Mouse (Mus musculus) forebrain, embryonic 11.5 days (tissue): ENCODE data around the gene Aak1. TPM values are rescaled to one million over a fixed set of nuclear protein-coding genes. Genes with fewer than 3 reads are reported as not detected.

Source experiments
- ATAC-seq: fragments of 200-750 bp; cut with Nextera tagmentation; replicated peaks from 2 replicates; pipeline ENCODE4 v1.8.0; 2017; ENCODE audit warnings: moderate TSS enrichment; ENCODE audit not compliant: low FRiP score
- DNase-seq: peaks from one replicate; pipeline ENCODE4 v3.0.0-alpha.2; 2017; ENCODE audit warnings: low spot score
- H3K27ac ChIP-seq: fragments of 300-500 bp; sonication (generic); 2 replicates; pipeline ENCODE4 v1.5.1; 2014; ENCODE audit warnings: low read depth, low read length
- H3K27me3 ChIP-seq: fragments of 300-500 bp; sonication (generic); 2 replicates; pipeline ENCODE4 v1.6.1; 2014; ENCODE audit warnings: mild to moderate bottlenecking, low read length, mixed read lengths; ENCODE audit not compliant: control insufficient read depth, insufficient read depth
- H3K36me3 ChIP-seq: fragments of 300-500 bp; sonication (generic); 2 replicates; pipeline ENCODE4 v1.6.1; 2014; ENCODE audit warnings: mild to moderate bottlenecking, low read length, moderate library complexity, mixed read lengths; ENCODE audit not compliant: control insufficient read depth, insufficient read depth
- H3K4me1 ChIP-seq: fragments of 300-500 bp; sonication (generic); replicated peaks from 2 replicates; pipeline ENCODE4 v1.6.1; 2014; ENCODE audit warnings: low read length, mixed read lengths; ENCODE audit not compliant: control insufficient read depth, insufficient read depth
- H3K4me2 ChIP-seq: fragments of 300-500 bp; sonication (generic); 2 replicates; pipeline ENCODE4 v1.6.1; 2014; ENCODE audit warnings: low read depth, mild to moderate bottlenecking, low read length, moderate library complexity, mixed read lengths; ENCODE audit not compliant: severe bottlenecking
- H3K4me3 ChIP-seq: fragments of 300-500 bp; sonication (generic); 2 replicates; pipeline ENCODE4 v1.5.1; 2014; ENCODE audit warnings: low read depth, low read length
- H3K9ac ChIP-seq: fragments of 300-500 bp; sonication (generic); 2 replicates; pipeline ENCODE4 v1.6.1; 2014; ENCODE audit warnings: low read length
- H3K9me3 ChIP-seq: fragments of 300-500 bp; sonication (generic); 2 replicates; pipeline ENCODE4 v1.6.1; 2016; ENCODE audit warnings: low read length, mixed read lengths; ENCODE audit not compliant: control insufficient read depth
- WGBS: fragments of 180-500 bp; shearing (Covaris S2); extraction: QIAGEN DNeasy Blood & Tissue Kit; methylation state at CpG from one replicate; pipeline ENCODE4 v1.1.7; 2014; 5-methylcytosine and 5-hydroxymethylcytosine counted together
- polyA plus RNA-seq: library from polyadenylated mRNA; unstranded; fragments of >200 nt; fragmentation: Nextera tagmentation; extraction: Ambion mirVana; gene quantifications from 2 replicates; pipeline ENCODE4 v1.2.1, GENCODE M21; 2014

Gene Aak1
- polyA plus RNA-seq, 1 experiment from 2014 or later = 23.2 TPM

DNA sequence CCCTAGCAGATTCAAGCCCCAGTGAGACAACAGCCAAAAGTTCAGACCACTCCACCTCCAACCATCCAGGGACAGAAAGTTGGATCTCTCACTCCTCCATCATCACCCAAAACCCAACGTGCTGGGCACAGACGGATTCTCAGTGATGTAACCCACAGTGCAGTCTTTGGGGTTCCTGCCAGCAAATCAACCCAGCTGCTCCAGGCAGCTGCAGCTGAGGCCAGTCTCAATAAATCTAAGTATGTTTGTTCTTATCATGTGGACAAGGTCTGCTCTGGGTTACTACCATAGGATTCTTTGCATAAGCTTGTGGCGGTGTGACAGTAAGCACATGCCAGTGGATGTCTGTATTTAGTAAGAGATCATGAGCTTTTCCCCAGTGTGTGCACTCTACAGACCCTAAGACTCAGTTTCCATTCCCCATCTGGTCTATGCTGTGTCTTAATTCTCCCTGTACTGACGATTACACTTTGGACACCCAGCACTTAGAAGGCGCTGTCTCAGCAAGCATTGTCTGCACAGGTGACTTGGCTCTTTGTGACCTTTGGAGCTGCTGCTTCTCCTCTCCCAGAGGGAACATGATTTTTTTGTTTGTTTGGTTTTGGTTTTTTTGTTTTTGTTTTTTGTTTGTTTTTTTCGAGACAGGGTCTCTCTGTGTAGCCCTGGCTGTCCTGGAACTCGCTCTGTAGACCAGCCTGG is 114.8 kb downstream of the Aak1 start:
- Histone ChIP-seq H3K9me3 (no peaks in the 10 kb centered on the region), H3K4me1 (no peaks in the 10 kb centered on the region), H3K9ac (no peak overlapping the region), H3K27ac (no peak overlapping the region), H3K36me3 (no peaks in the 10 kb centered on the region; the same call in 1 of the 2 replicates), H3K4me3 (no peak overlapping the region), H3K4me2 (no peak overlapping the region), H3K27me3 (no peaks in the 10 kb centered on the region)
- 94% methylated on average over 7 of the region's 7 CpGs for WGBS
- ATAC-seq = no peak
- no peak for DNase-seq

DNA sequence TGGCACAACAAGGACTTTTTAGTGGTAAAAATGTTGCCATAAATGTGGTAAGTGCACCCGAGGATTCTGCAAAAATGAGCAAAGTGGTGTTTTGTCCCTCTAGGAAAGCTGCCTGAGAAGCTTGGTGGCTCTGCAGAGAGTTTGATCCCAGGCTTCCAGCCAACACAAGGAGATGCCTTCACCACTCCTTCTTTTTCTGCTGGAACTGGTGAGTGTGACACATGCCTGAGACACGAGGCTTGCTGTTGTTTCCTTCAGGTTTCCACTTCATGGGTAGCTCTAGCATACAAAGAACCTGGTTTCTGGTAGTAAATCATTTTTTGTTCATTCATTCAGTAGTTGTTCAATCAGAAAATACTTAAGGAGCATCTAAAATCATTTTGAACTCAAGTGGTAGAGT is 117.8 kb downstream of the Aak1 start:
- Histone ChIP-seq H3K4me2 (no peak overlapping the region), H3K4me1 (no peaks in the 10 kb centered on the region), H3K27ac (no peak overlapping the region), H3K9me3 (no peaks in the 10 kb centered on the region), H3K36me3 (peaks cover 2% of the 10 kb centered on the region; the same call in 1 of the 2 replicates), H3K9ac (no peak overlapping the region), H3K27me3 (no peaks in the 10 kb centered on the region), H3K4me3 (no peak overlapping the region)
- WGBS = 86% methylated on average over 2 of the region's 2 CpGs
- no peak for ATAC-seq
- no peak for DNase-seq

DNA sequence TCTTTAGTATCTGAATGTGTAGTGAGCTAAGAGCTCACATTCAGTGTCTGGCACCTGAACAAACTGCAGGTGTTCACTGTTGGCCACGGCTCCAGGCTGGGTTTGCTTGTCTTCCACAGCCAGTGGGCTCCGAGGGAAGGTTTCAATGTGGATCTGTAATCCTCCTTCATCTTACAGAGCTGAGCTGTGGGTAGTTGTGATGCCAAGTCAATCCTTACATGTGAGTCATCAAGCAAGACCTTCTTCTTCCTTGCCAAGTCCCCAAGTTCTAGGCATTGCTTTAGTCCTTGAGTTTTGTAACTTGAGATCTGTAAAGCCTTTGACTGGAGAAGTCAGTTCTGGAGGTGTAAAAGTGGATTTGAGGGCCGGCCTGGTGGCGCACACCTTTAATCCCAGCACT is 124.6 kb downstream of the Aak1 start:
- DNase-seq = no peak
- no peaks in the 10 kb centered on the region for H3K9me3 ChIP-seq

DNA sequence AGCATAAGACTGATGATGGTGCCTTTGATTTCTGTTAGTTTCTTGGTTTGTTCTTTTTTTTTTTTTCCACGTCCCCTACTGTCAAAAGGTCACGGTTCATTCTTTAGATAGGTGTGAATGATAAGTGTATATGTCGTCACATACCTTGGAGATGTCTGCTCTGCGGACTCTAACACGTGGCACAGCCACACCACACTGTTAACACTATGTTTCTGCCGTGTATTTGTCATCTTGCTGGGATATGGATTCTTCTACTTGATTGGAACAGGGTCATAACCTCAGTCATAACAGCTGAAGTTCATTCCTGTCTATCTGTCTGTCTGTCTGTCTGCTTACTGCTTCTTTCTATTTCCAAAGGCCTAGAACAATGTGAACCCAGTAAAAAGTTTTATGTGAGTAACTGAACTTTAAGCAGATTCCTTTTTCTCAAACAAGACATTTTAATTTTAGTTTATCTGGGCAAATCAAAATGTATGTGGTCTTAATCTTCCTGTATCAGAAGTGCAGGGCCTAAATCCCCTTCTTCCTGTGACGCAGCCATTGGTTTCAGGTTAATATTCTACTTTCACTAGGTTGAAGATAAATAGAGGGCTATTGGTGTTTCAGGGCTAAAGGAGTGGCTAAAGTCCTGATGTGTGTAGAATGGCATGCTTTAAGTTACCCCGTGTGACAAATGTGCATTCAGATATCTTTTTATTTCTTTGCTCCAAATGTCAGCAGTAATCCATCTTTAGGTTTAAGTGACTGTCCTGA is 129.0 kb downstream of the Aak1 start:
- WGBS = 91% methylated on average over 8 of the region's 8 CpGs
- Histone ChIP-seq H3K27me3 (no peaks in the 10 kb centered on the region), H3K4me1 (no peaks in the 10 kb centered on the region), H3K4me2 (no peak overlapping the region), H3K36me3 (no peaks in the 10 kb centered on the region; the same call in 1 of the 2 replicates), H3K4me3 (no peak overlapping the region), H3K27ac (no peak overlapping the region), H3K9ac (no peak overlapping the region), H3K9me3 (no peaks in the 10 kb centered on the region)
- DNase-seq (no peak), ATAC-seq (no peak)

More for the DNA sequence above, 124.6 kb downstream of the Aak1 start:
- no peak overlapping the region for H3K4me2 ChIP-seq
- H3K36me3 ChIP-seq = peaks cover 2% of the 10 kb centered on the region; the same call in 1 of the 2 replicates
- no peaks in the 10 kb centered on the region for H3K4me1 ChIP-seq
- ATAC-seq = no peak
- no peak overlapping the region for H3K4me3 ChIP-seq
- WGBS = 90% methylated on average over 4 of the region's 4 CpGs
- H3K27ac ChIP-seq = no peak overlapping the region
- H3K9ac ChIP-seq = no peak overlapping the region
- H3K27me3 ChIP-seq = no peaks in the 10 kb centered on the region

DNA sequence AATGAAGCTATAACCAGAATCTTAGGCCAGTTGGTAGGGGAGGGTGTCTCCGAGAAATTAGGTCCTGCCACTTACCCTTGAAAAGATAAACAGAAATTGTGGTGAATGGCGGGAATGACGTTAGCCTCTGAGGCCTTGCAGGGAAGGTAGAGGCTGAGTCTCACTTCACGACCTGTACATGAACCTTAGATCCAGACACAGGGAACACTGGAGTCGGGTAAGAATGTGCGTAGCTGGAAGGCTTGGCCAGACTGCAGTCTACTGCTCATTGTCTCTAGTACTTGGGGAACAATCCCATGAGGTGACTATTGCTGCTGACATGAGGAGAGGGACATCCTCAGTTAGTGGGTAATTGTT is 129.6 kb downstream of the Aak1 start:
- no peak overlapping the region for H3K4me2 ChIP-seq
- H3K9ac ChIP-seq = no peak overlapping the region
- WGBS = 88% methylated on average over 6 of the region's 6 CpGs
- H3K36me3 ChIP-seq = no peaks in the 10 kb centered on the region; the same call in 1 of the 2 replicates
- DNase-seq = no peak
- no peaks in the 10 kb centered on the region for H3K9me3 ChIP-seq
- no peaks in the 10 kb centered on the region for H3K4me1 ChIP-seq
- H3K4me3 ChIP-seq = no peak overlapping the region
- H3K27ac ChIP-seq = no peak overlapping the region
- no peak for ATAC-seq
- no peaks in the 10 kb centered on the region for H3K27me3 ChIP-seq

DNA sequence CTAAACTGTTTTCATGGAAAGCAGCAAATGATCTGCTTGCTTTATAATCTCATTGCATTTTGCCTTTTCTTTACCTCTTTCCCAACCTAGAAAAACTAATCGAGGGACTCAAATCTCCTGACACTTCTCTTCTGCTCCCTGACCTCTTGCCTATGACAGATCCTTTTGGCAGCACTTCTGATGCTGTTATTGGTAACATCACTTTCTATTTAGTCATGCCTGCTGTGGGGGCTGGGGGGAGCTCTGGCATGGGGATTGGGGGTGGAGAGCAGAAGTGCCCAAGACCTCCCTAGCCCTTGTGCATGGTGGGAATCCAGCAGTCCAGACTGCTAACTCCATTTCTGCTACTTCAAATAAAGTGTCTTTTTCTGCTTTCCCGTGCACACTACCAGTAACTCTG is 131.9 kb downstream of the Aak1 start:
- 79% methylated on average over 2 of the region's 2 CpGs for whole genome bisulfite sequencing
- no peaks in the 10 kb centered on the region for H3K9me3 ChIP-seq
- H3K27ac ChIP-seq = no peak overlapping the region
- DNase-seq (no peak), ATAC-seq (no peak)
- H3K4me1 ChIP-seq = no peaks in the 10 kb centered on the region
- no peak overlapping the region for H3K9ac ChIP-seq
- H3K4me2 ChIP-seq = no peak overlapping the region
- no peaks in the 10 kb centered on the region for H3K27me3 ChIP-seq
- no peaks in the 10 kb centered on the region; the same call in 1 of the 2 replicates for H3K36me3 ChIP-seq
- no peak overlapping the region for H3K4me3 ChIP-seq

DNA sequence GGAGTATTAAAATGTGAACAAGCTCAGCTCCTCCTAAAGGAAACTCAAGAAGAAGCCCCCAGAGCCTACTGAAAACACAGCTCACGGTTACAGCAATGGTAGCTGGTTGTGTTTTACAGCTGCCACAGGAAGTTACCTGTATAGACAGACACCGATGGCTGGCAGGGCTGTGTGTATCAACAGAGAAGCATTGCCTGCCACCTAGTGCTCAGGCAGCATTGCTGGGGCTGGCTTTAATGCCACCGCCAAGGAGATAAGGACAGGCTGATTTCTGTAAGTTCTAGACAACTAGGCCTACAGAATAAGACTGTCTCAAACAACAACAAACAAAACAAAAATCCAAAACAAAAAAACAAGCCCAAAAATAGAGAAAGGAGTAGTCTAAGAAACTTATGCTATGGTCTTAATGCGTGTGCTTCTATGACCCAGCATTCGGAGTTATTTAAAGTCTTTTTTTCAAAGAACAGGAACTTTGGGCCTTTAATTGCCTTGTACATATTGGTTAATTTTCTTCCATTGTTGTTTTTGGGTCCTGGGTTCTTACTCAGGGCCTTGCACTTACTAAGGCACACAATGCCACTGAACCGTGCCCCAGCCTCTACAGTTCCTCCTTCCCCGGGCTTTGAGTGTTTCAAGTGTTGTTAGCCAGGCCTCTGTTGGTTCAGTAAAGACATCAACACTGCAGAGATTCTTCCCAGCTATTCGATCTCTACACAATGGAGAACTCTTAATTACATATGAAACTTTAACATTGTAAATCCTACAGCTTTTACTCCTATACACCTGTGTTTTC is 136.2 kb downstream of the Aak1 start:
- no peak for DNase-seq
- Histone ChIP-seq H3K4me3 (no peak overlapping the region), H3K4me2 (no peak overlapping the region), H3K9me3 (no peaks in the 10 kb centered on the region), H3K27me3 (no peaks in the 10 kb centered on the region), H3K36me3 (no peaks in the 10 kb centered on the region; the same call in 1 of the 2 replicates), H3K9ac (no peak overlapping the region), H3K27ac (no peak overlapping the region), H3K4me1 (no peaks in the 10 kb centered on the region)
- no peak for ATAC-seq
- 90% methylated on average over 8 of the region's 8 CpGs for WGBS

DNA sequence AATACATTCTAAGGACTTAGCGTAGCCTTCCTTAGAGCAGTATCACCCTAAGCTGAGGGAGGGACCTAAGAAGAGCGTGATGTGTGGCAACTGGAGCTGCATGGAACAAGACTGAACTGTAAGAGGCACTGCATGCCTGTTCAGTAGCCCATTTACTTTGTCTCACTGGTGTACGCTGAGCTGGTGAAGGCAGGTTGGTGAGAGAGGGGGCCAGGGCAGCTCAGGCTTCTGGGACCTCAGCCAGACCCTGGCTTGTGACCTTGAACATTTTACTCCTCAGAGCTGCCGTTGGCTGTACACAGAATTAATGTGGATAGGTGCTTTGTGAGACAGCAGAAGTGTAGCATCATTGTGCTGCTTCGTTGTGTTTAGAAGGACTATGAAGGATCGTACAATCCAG is 140.3 kb downstream of the Aak1 start:
- WGBS = 92% methylated on average over 6 of the region's 6 CpGs
- Histone ChIP-seq H3K4me1 (no peaks in the 10 kb centered on the region), H3K4me3 (no peak overlapping the region), H3K27me3 (no peaks in the 10 kb centered on the region), H3K9ac (no peak overlapping the region), H3K36me3 (no peaks in the 10 kb centered on the region), H3K27ac (no peak overlapping the region), H3K9me3 (no peaks in the 10 kb centered on the region), H3K4me2 (no peak overlapping the region)
- DNase-seq (no peak), ATAC-seq (no peak)
